Mouse (Mus musculus) 3134 (cell line): ENCODE results near the gene Hcn3.
A peak's percentile ranks its signal among the peaks of the same experiment; 100 is the strongest.
"Not testable (repeated sequence)": the region's sequence is repeated elsewhere in the genome, so short reads cannot be mapped to it uniquely, and the experiment has no call there.

Source experiments
- DNase-seq: peaks from one replicate; pipeline ENCODE4 v3.0.0-alpha.2; 2011; ENCODE audit warnings: low spot score; ENCODE audit not compliant: insufficient read length; ENCODE audit errors: extremely low read depth

Hcn3 gene

GRCm38 (mm10) chr3:89182531-89183057 lies 22.6 kb upstream of the Hcn3 start:
- no peak for DNase-seq

- no peak for DNase-seq
Observed at GRCm38 (mm10) chr3:89181749-89182500, 21.9 kb upstream of the Hcn3 start.

- no peak for DNase-seq
Observed at GRCm38 (mm10) chr3:89179056-89179455, 19.1 kb upstream of the Hcn3 start.

- DNase-seq = no peak
Observed at GRCm38 (mm10) chr3:89178107-89178385, 18.1 kb upstream of the Hcn3 start.

GRCm38 (mm10) chr3:89177242-89178106 lies 17.5 kb upstream of the Hcn3 start, which contains the start of gene Scamp3:
Gene Scamp3 (plus strand): TSS chr3:89177473.
- peak; percentile 96 for DNase-seq

- no peak for DNase-seq
Observed at GRCm38 (mm10) chr3:89176421-89176820, 16.4 kb upstream of the Hcn3 start.

- DNase-seq = no peak
Observed at GRCm38 (mm10) chr3:89175544-89175943, 15.5 kb upstream of the Hcn3 start.

GRCm38 (mm10) chr3:89174844-89175243 lies 14.8 kb upstream of the Hcn3 start:
- DNase-seq = no peak

GRCm38 (mm10) chr3:89166945-89167344 lies 6.9 kb upstream of the Hcn3 start:
- DNase-seq = no peak

GRCm38 (mm10) chr3:89165268-89165870 lies 5.4 kb upstream of the Hcn3 start:
- no peak for DNase-seq

- DNase-seq = peak; percentile 91
Observed at GRCm38 (mm10) chr3:89164506-89165267, 4.7 kb upstream of the Hcn3 start, which contains the start of gene Clk2. Gene Clk2 (plus strand): TSS chr3:89164795.

GRCm38 (mm10) chr3:89163643-89164245 lies 3.7 kb upstream of the Hcn3 start:
- DNase-seq = no peak

GRCm38 (mm10) chr3:89163123-89163522 lies 3.1 kb upstream of the Hcn3 start:
- peak; percentile 56 for DNase-seq

GRCm38 (mm10) chr3:89161786-89162185 lies 1.8 kb upstream of the Hcn3 start:
- DNase-seq = no peak

- DNase-seq = not testable (repeated sequence)
Observed at GRCm38 (mm10) chr3:89161207-89161606, 1.2 kb upstream of the Hcn3 start.

- no peak for DNase-seq
Observed at GRCm38 (mm10) chr3:89159211-89159610, 785 bp downstream of the Hcn3 start.

- no peak for DNase-seq
Observed at GRCm38 (mm10) chr3:89158651-89159050, 1.3 kb downstream of the Hcn3 start.

GRCm38 (mm10) chr3:89156951-89157350 lies 3.0 kb downstream of the Hcn3 start:
- no peak for DNase-seq

- no peak for DNase-seq
Observed at GRCm38 (mm10) chr3:89152084-89152835, 7.7 kb downstream of the Hcn3 start.
